Mouse (Mus musculus) urinary bladder, postnatal 10 days (tissue): ENCODE results near the gene Prune2.

Experiments used
- DNase-seq: peaks from one replicate; pipeline ENCODE4 v3.0.0; 2022; ENCODE audit warnings: low spot score

Gene Prune2

DNA sequence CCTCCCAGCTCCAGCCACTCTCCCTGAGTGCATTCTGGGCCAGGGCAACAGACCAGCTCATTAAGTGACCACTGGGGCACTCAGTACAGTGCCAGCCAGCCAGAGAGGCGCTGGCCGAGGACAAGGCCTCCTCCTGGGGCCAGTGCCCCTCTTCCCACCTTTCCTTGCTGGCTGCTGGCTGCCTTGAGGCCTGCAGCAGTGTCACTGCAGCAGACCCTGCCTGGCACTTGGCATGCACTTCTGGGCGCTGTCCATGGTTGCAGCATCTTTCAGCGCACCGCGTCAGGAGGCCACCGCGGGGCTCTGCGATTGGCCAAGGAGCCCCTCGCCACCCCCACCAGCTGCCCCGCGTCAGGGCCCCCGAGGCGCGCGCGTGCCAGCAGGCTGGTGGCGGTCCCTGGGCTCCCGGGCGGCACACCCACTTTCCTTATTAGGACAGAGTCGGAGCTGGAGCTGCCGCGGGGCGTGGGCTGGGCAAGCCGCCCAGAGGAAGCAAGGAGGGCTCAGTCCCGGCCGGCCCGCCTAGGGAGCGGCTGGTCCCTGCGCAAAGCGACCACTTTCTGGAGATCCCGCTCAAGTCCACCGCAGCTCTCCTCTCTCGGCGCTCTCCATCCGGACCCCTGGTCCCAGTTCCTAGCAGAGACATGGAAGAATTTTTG is at the start of gene Prune2:
TSS of gene Prune2 (plus strand) at position 506 of the 659 bp plus-strand sequence.
- DNase-seq = peak; percentile 13

GRCm38 (mm10) chr19:16911507-16911906 is 44.4 kb upstream of the Prune2 start:
- DNase-seq = no peak

- DNase-seq = no peak
These were observed 31.4 kb upstream of the Prune2 start for GRCm38 (mm10) chr19:16924516-16924915.

DNA sequence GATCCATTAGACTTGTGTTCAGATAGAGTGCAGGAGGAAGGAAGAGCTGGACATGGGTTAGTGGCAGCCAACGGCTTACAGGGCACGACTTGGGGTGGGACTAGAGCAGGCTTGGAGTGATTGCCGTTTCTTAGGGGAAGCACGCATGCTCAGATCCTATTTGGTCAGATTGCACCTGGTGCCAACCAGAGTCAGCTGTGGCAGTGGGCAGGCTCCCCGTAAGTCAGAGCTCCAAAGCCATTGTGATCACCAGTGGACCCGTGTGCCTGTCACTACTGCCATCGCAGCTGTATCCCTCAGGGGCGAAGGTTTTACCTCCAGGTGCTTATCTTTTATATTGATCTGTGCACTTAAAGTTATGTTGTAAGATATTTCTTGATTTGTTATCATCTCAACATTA is 21.3 kb upstream of the Prune2 start:
- DNase-seq = no peak

DNA sequence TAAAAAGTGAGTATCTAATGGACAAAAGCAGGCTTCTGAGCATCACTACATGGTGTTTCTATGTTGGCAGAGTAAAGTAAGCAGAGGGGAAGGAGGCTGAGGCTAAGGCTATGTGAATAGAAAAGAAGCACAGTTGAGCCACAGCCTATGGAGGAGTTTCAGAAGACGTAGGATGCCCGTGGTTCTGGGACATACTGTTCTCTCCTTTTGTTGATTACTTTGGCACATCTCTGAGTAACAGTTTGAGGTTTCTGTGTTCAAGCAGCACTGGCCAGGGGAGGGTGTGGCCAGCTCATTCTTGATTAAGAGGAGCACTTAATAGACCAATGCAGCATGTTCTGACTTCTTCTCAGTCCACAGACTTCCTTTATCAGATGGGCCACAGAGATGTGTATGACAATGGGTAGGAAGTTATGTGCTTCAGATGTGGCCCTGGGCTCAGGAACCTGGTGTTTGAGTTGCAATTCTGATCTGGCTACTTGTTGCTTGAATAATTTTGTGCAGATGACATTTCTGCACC is 7.1 kb upstream of the Prune2 start:
- no peak for DNase-seq

- no peak for DNase-seq
These were observed 6.6 kb upstream of the Prune2 start for GRCm38 (mm10) chr19:16949341-16949740.

DNA sequence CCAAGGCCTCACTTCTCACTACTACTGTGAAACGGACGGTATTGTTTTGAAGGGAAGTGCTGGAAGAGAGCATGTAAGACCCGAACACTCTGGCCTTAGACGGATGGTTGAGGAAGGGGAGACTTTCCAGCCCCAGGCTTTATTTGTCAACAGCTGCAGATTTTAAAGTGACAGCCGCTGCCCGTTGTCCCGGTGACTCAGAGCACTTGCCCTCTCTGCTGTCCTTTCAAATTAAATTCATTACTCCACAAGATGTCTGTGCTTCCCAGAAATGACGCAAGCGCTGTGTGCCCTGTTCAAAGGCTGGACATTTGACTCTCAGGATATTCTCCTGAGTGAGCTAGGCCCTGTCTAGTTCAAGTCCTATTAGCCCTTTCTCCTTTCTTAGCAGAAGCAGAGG is 5.9 kb upstream of the Prune2 start:
- DNase-seq = no peak

- DNase-seq = no peak
These were observed 5.1 kb upstream of the Prune2 start for GRCm38 (mm10) chr19:16950664-16951363.

GRCm38 (mm10) chr19:16954736-16955135 is 1.2 kb upstream of the Prune2 start:
- no peak for DNase-seq

GRCm38 (mm10) chr19:16955231-16955612 is 696 bp upstream of the Prune2 start:
- no peak for DNase-seq

GRCm38 (mm10) chr19:16956319-16956718 is 401 bp downstream of the Prune2 start:
- DNase-seq = no peak

- no peak for DNase-seq
These were observed 3.1 kb downstream of the Prune2 start for GRCm38 (mm10) chr19:16959051-16959450.

DNA sequence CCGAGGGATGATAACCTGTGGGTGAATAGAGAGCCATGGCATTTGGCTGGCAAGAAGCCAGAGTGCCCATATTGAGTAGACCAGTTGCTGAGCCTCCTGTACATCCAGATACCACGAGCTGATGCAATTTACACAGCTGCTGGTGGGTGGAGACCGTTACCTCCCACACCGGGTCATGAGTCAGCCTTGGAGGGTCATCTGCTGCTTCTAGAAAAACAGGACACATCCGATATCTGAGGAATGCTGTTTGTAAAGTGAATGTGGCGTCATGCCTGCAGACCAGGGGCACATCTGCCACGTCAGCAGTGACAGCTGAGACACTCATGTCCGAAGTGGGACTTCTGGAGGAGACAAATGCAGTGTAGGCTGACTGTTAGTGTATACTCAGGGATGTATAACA is 3.6 kb downstream of the Prune2 start:
- no peak for DNase-seq

- no peak for DNase-seq
These were observed 5.1 kb downstream of the Prune2 start for GRCm38 (mm10) chr19:16961036-16961435.

- DNase-seq = no peak
These were observed 7.3 kb downstream of the Prune2 start for GRCm38 (mm10) chr19:16963178-16963577.

DNA sequence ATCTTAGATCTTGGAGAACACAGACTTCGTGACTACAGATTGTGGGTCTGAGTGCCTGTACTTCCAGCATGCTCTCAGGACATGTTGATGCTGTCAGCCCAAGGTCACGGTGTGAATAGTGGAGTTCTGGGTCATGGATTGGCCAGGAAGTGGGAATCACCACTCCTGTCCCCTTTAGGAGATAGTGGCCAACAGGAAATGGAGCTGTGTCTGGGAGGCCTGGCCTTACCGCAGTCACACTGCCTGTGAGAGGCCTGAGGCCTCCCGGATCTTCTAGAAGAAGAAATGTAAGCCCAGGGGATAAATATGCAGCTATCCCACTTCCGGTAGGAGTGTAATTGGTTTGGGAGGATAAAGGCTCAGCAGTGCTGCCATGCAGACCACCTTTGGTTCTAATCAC is 12.8 kb downstream of the Prune2 start:
- no peak for DNase-seq

DNA sequence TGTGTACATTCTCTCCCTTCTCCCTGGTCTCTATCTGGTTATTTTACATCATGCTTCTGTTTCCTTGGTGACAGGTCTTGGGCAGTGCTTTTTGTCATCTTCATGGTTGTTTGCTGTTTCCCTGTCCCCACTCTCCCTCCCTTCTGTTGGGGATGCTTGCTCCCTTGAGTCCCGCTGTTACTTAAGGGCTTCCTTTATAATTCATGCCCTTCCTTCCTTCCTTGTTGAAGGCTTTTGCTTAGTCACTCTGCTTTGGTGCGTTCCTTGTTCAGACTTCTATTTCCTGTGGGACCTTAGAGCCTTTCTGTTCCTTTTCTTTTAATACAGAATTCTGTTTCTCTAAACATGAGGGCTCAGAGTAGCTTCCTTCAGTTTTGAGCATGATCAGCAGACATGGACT is 14.7 kb downstream of the Prune2 start:
- no peak for DNase-seq

GRCm38 (mm10) chr19:16978910-16979309 is 23.0 kb downstream of the Prune2 start:
- no peak for DNase-seq

- DNase-seq = no peak
These were observed 25.8 kb downstream of the Prune2 start for GRCm38 (mm10) chr19:16981743-16982142.

GRCm38 (mm10) chr19:16984897-16985296 is 29.0 kb downstream of the Prune2 start:
- DNase-seq = no peak

DNA sequence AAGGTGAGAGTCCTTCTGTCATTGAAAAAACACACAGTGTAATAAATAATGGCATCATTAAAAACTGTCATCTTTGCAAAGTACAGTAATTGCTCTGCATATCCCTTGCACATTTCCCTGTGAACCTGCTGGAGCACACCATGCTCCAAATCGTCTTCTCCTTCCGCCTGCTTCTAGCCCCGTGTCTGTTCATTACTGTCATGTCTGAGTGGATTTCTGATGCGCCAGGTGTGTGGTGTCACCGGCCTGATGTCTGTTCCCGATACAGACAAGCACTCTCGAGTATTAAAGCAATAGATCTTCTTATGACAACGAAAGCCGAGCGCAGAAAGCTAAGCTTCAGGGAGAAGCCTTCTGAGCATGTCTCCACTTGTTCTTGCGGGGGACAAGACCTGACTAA is 32.1 kb downstream of the Prune2 start:
- no peak for DNase-seq

- no peak for DNase-seq
These were observed 36.2 kb downstream of the Prune2 start for GRCm38 (mm10) chr19:16992151-16992550.

DNA sequence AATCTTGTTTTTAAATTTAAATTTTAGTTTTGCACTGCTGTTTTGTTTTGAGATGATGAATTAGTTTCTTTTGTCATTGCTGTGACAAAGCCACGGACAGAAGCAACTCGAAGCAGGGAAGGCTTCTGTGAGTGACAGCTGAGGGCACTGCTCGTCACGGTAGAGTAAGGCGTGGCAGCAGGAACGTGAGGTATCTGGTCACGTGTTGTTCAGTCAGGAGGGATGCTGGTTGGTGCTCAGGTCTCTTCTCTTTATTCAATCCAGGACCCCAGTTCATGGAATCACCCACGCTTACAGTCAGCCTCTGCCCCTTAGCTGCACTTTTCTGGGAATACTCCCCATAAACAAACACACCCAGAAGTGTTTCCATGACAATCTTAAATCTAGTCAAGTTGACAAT is 38.3 kb downstream of the Prune2 start:
- DNase-seq = no peak

DNA sequence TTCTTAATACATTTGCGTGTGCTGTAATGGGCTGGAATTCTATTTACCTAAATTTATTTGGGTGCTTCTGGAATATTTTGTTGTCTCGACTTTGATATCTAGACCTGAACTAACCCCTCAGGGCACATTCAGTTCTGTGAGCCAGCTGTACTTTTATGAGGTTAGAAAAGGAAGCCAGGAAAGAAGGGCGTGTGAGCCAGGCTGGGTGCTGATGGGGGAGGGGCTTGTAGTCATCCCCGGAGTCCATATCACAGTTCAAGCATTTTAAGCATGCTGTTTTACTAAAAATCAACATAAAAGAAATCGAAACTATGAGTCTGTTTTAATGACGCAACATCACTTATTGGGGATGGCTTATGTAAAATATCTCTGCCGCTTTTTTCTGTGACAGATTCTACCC is 42.0 kb downstream of the Prune2 start:
- DNase-seq = no peak
